Mouse (Mus musculus) limb, embryonic 10.5 days (tissue): Measurements from ENCODE around the gene Mrgpre. TPM values are rescaled to one million over a fixed set of nuclear protein-coding genes. Genes with fewer than 3 reads are reported as not detected.

ENCODE experiments used
- DNase-seq: peaks from one replicate; pipeline ENCODE4 v3.0.0-alpha.2; 2017; ENCODE audit warnings: low spot score
- H3K27ac ChIP-seq: fragments of 300-500 bp; sonication (generic); 2 replicates; pipeline ENCODE4 v1.5.1; 2016; ENCODE audit warnings: mild to moderate bottlenecking
- H3K27me3 ChIP-seq: fragments of 300-500 bp; sonication (generic); 2 replicates; pipeline ENCODE4 v1.6.1; 2016; ENCODE audit warnings: low read depth, mild to moderate bottlenecking; ENCODE audit not compliant: poor library complexity, severe bottlenecking
- H3K36me3 ChIP-seq: fragments of 300-500 bp; sonication (generic); 2 replicates; pipeline ENCODE4 v1.6.1; 2016; ENCODE audit warnings: mild to moderate bottlenecking, moderate library complexity
- H3K4me1 ChIP-seq: fragments of 300-500 bp; sonication (generic); 2 replicates; pipeline ENCODE4 v1.6.1; 2016
- H3K4me3 ChIP-seq: fragments of 300-500 bp; sonication (generic); 2 replicates; pipeline ENCODE4 v1.5.1; 2016; ENCODE audit warnings: mild to moderate bottlenecking, moderate library complexity
- H3K9me3 ChIP-seq: fragments of 300-500 bp; sonication (generic); replicated peaks from 2 replicates; pipeline ENCODE4 v1.6.1; 2016; ENCODE audit warnings: mild to moderate bottlenecking
- WGBS: fragments of 180-500 bp; shearing (Covaris S2); methylation state at CpG from one replicate; pipeline ENCODE4 v1.1.7; 2016; 5-methylcytosine and 5-hydroxymethylcytosine counted together
- polyA plus RNA-seq: library from polyadenylated mRNA; unstranded; fragments of >200 nt; fragmentation: Nextera tagmentation; extraction: Ambion mirVana; gene quantifications from 2 replicates; pipeline ENCODE4 v1.2.1, GENCODE M21; 2016

Gene Mrgpre
- 1.1 and 1.9 TPM in 2 replicates for polyA plus RNA-seq

DNA sequence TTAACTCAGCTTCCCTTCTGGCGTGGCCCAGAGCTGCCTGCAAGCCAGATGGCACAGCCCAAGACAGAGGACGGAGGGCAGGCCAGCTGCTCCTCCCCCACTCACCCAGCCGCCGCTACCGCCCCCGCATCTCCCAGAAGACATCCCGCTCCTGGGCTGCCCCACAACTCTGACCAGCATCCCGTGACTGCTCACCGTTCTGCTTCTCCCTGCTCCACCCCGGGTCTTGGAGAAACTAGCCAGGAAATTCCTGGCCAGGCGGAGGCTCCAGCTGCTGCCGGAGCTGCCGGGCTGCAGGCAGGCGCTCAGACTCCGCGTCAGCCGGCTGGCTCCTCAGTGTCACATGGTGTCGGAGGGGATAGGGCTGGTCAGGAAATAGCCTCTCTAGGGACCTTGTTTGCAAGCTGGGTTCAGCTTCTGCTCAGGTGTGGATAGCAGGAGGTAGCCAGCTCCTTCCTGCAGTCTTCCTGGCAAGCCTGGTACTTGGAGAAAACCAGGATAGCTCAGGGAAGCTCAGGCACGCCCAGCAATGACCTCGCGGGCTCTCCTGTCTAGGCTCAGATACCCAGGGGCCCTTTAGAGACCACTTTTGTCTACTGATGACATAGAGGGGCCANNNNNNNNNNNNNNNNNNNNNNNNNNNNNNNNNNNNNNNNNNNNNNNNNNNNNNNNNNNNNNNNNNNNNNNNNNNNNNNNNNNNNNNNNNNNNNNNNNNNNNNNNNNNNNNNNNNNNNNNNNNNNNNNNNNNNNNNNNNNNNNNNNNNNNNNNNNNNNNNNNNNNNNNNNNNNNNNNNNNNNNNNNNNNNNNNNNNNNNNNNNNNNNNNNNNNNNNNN lies at the start of gene Mrgpre:
Gene Mrgpre (minus strand): TSS at position 505 of the 834 bp plus-strand sequence.
- H3K4me1 ChIP-seq, result peaks cover 25% of the 10 kb centered on the region
- peak within 1 kb of the TSS; percentile 58 for H3K4me3 ChIP-seq
- WGBS, result 4% methylated on average over 21 of the region's 21 CpGs
- peak; percentile 76 for DNase-seq
- H3K36me3 ChIP-seq, result no peaks in the 10 kb centered on the region
- H3K27me3 ChIP-seq, result peaks cover 6% of the 10 kb centered on the region; the same call in 1 of the 2 replicates
- H3K9me3 ChIP-seq, result no peaks in the 10 kb centered on the region
- H3K27ac ChIP-seq, result peak within 1 kb of the TSS; percentile 87

DNA sequence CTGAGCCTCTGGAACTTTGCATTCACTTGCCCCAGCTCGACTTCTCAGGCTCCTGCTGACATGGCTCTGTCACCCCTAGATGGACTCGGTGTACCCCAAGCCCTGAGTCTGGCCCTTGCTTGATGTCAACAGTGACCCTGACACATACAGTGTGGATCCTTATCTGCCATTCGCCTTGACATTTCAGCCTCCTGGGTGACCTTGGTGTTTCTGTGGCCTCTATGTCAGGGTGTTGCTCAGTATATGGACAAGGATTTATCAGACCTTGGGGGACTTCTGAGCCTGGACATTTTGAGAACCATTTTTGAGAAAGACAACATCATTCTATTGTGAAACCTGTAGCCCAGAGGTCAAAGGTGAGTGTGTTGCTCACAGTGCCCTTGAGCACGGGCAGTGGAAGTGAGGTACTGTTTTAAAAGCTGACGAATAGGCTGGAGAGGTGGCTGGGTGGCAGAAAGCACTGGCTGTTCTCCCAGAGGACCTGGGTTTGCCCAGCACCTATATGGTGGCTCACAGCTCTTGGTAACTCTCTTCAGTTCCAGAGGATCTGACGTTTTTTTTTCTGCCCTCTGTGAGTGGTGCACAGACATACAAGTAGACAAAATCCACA lies 49.4 kb upstream of the Mrgpre start:
- WGBS, result 84% methylated on average over 6 of the region's 6 CpGs
- Histone ChIP-seq H3K36me3 (peaks cover 56% of the 10 kb centered on the region), H3K4me3 (no peak overlapping the region), H3K9me3 (no peaks in the 10 kb centered on the region), H3K27me3 (no peaks in the 10 kb centered on the region), H3K27ac (no peak overlapping the region), H3K4me1 (peaks cover 16% of the 10 kb centered on the region)
- no peak for DNase-seq

GRCm38 (mm10) chr7:143832611-143833010 lies 48.3 kb upstream of the Mrgpre start:
- H3K9me3 ChIP-seq, result no peaks in the 10 kb centered on the region
- H3K27me3 ChIP-seq, result no peaks in the 10 kb centered on the region
- H3K4me3 ChIP-seq, result no peak overlapping the region
- peaks cover 16% of the 10 kb centered on the region for H3K4me1 ChIP-seq
- DNase-seq, result no peak
- H3K27ac ChIP-seq, result no peak overlapping the region
- H3K36me3 ChIP-seq, result peaks cover 46% of the 10 kb centered on the region
- WGBS, result 98% methylated on average over 2 of the region's 2 CpGs

GRCm38 (mm10) chr7:143832196-143832595 lies 47.9 kb upstream of the Mrgpre start:
- DNase-seq, result no peak
- H3K36me3 ChIP-seq, result peaks cover 42% of the 10 kb centered on the region

DNA sequence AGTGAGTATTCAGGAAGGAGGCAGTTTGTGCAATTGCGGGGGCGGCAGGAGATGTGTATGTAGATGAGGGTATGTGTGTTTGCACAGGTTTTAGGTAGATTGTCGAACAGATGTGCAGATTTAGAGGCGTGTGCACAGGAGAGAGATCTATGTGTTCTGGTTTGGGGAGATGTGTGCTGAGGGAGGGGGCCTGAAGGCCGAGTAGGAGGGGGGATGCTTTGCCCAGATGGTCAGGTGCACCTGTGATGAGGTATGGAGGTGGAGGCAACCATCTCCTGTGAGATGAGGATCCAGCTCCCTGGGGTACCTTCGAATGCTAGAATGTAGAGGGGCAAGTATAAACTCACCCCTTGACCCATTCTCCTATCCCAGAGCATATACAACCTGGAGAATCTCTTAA lies 46.1 kb upstream of the Mrgpre start:
- WGBS, result 15% methylated on average over 6 of the region's 6 CpGs
- Histone ChIP-seq H3K27me3 (no peaks in the 10 kb centered on the region), H3K9me3 (no peaks in the 10 kb centered on the region), H3K27ac (peak overlapping the region; percentile 95), H3K36me3 (peaks cover 31% of the 10 kb centered on the region), H3K4me3 (peak overlapping the region; percentile 66), H3K4me1 (peaks cover 16% of the 10 kb centered on the region)
- no peak for DNase-seq

More at GRCm38 (mm10) chr7:143832196-143832595, 47.9 kb upstream of the Mrgpre start:
- 89% methylated on average over 8 of the region's 8 CpGs for WGBS
- no peaks in the 10 kb centered on the region for H3K27me3 ChIP-seq
- no peak overlapping the region for H3K4me3 ChIP-seq
- no peak overlapping the region for H3K27ac ChIP-seq
- no peaks in the 10 kb centered on the region for H3K9me3 ChIP-seq
- peaks cover 16% of the 10 kb centered on the region for H3K4me1 ChIP-seq

GRCm38 (mm10) chr7:143829504-143830331 lies 45.4 kb upstream of the Mrgpre start:
- peak; percentile 97 for DNase-seq
- peak overlapping the region; percentile 95 for H3K27ac ChIP-seq
- H3K4me1 ChIP-seq, result peaks cover 16% of the 10 kb centered on the region
- no peaks in the 10 kb centered on the region for H3K27me3 ChIP-seq
- no peaks in the 10 kb centered on the region for H3K9me3 ChIP-seq
- H3K4me3 ChIP-seq, result peak overlapping the region; percentile 66
- H3K36me3 ChIP-seq, result peaks cover 31% of the 10 kb centered on the region
- WGBS, result under 1% methylated on average over 37 of the region's 37 CpGs

DNA sequence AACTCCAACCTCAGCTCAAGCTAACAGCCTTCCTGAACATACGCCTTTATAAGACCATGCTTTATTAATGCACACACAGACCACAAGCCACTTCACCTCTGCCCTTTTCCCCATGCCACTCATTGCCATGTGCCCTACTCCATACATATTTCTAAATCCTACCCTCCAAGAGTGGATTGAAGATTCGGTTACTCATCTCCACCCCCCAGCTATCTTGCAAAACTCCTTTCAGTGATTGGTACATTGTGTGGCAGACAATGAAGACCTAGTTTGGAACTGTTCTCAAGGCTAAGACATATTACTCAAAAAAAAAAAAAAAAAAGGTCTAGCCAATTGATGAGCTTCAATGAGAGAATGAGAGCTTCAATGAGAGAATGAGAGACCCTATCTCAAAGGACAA lies 42.7 kb upstream of the Mrgpre start:
- Histone ChIP-seq H3K27ac (no peak overlapping the region), H3K9me3 (no peaks in the 10 kb centered on the region), H3K4me3 (no peak overlapping the region), H3K27me3 (no peaks in the 10 kb centered on the region), H3K36me3 (peaks cover 7% of the 10 kb centered on the region), H3K4me1 (peaks cover 23% of the 10 kb centered on the region)
- WGBS, result 90% methylated on average over 2 of the region's 2 CpGs
- no peak for DNase-seq

DNA sequence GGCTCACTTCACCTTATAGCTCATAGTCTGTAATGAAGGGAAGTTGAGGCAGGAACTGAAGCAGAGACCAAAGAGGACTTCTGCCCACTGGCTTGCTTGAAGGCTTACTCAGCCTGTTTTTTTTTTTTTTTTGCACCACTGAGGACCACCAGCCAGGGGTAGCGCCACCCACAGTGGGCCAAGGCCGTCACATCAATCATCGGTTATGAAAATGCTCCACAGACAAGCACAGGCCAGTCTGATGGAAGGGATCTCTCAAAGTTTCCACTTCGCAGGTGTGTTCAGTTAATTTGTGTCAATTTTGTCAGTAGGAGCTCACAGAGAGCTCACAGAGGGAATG lies 38.9 kb upstream of the Mrgpre start:
- Histone ChIP-seq H3K9me3 (no peaks in the 10 kb centered on the region), H3K4me3 (peak overlapping the region; percentile 74), H3K27me3 (no peaks in the 10 kb centered on the region), H3K27ac (peak overlapping the region; percentile 90), H3K36me3 (peaks cover 12% of the 10 kb centered on the region), H3K4me1 (peaks cover 14% of the 10 kb centered on the region)
- no peak for DNase-seq
- WGBS, result 83% methylated on average over 4 of the region's 4 CpGs

DNA sequence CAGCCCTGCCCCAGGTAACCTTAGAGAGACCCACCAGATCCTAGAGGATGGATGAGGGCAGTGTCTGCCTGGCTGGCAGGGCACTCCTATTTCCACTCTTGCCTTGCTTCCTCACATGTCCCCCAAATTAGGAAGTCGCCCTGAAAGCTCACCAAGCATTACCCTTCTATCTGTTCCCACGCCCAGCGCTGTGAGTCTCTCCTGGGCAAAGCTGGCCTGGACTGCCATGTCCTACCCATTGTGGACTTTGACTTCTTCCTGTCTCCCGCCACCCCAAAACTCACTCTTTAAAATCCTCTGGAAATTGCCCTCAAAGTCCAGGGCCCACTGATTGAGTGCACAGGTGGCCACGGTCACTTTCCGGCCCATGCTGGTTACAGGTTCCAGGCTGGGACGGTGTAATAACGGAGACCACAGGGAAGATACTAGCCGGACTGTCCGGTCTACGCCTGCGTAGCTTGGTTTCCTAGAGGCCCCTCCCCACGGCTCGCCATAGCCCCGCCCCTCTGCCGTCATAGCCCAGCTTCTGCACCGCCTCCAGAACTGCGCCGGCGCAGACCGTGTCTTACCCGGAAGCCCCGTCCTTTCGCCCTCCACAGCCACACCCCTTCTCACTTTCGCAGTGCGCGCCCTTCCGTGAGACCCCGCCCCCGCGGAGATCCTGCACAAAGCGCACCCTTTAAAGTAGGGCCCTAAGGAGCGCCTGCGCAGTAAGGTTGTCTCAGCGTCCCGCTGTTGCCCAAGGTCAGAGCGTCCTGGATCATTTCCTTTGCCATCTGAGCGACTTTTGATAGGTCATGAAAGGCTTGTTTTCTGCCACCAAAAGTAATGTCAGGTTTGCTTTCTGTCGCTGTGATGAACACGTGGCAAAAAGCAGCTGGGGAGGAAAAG lies 38.3 kb upstream of the Mrgpre start, which contains the start of the genes Nadsyn1 and Dhcr7:
Gene Nadsyn1 (minus strand): TSS at position 475 of the 891 bp plus-strand sequence.
Gene Dhcr7 (plus strand): TSS at position 771 of the 891 bp plus-strand sequence.
- peak within 1 kb of the TSS; percentile 74 for H3K4me3 ChIP-seq
- H3K27ac ChIP-seq, result peak within 1 kb of the TSS; percentile 90
- peaks cover 17% of the 10 kb centered on the region for H3K36me3 ChIP-seq
- H3K4me1 ChIP-seq, result peaks cover 14% of the 10 kb centered on the region
- WGBS, result under 1% methylated on average over 40 of the region's 40 CpGs
- no peaks in the 10 kb centered on the region for H3K9me3 ChIP-seq
- peak; percentile 99 for DNase-seq
- no peaks in the 10 kb centered on the region for H3K27me3 ChIP-seq

- H3K36me3 ChIP-seq, result peaks cover 30% of the 10 kb centered on the region
- no peak overlapping the region for H3K4me3 ChIP-seq
- no peak overlapping the region for H3K27ac ChIP-seq
- peaks cover 14% of the 10 kb centered on the region for H3K4me1 ChIP-seq
- no peak for DNase-seq
- no peaks in the 10 kb centered on the region for H3K9me3 ChIP-seq
- H3K27me3 ChIP-seq, result no peaks in the 10 kb centered on the region
- WGBS, result 92% methylated on average over 2 of the region's 2 CpGs
These were observed 36.9 kb upstream of the Mrgpre start for GRCm38 (mm10) chr7:143821241-143821640.

GRCm38 (mm10) chr7:143819201-143819600 lies 34.9 kb upstream of the Mrgpre start:
- H3K4me1 ChIP-seq, result peaks cover 14% of the 10 kb centered on the region
- no peaks in the 10 kb centered on the region for H3K9me3 ChIP-seq
- 70% methylated on average over 4 of the region's 4 CpGs for WGBS
- DNase-seq, result no peak
- no peak overlapping the region for H3K27ac ChIP-seq
- no peak overlapping the region for H3K4me3 ChIP-seq
- peaks cover 50% of the 10 kb centered on the region for H3K36me3 ChIP-seq
- H3K27me3 ChIP-seq, result no peaks in the 10 kb centered on the region

DNA sequence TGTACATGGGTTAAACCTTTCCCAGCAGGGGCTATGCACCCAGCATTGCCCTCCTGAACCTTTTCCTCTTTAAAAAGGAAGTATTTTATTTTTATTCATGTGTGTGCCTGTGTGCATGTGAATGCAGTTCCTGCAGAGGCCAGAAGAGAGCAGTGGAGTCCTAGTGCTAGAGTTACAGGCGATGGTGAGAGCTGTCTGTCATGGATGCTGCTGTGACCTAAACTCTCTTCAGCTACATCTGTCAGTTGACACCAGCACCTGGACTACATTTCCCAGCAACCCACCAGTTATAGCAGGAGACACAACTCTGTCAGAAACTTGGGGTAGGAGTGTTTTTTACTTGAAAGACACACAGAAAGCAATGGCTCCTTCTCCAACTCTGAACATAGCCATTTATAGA lies 24.6 kb upstream of the Mrgpre start:
- no peaks in the 10 kb centered on the region for H3K4me1 ChIP-seq
- DNase-seq, result no peak
- H3K4me3 ChIP-seq, result no peak overlapping the region
- 48% methylated on average over 1 of the region's 1 CpGs for WGBS
- H3K9me3 ChIP-seq, result no peaks in the 10 kb centered on the region
- H3K27ac ChIP-seq, result no peak overlapping the region
- no peaks in the 10 kb centered on the region for H3K27me3 ChIP-seq
- peaks cover 94% of the 10 kb centered on the region for H3K36me3 ChIP-seq
